Mouse (Mus musculus) embryo, embryonic 11 days (tissue): ENCODE results near the gene Lamb3.

Source experiments
- DNase-seq: peaks from one replicate; pipeline ENCODE4 v3.0.0-alpha.2; 2015

Lamb3 gene

DNA sequence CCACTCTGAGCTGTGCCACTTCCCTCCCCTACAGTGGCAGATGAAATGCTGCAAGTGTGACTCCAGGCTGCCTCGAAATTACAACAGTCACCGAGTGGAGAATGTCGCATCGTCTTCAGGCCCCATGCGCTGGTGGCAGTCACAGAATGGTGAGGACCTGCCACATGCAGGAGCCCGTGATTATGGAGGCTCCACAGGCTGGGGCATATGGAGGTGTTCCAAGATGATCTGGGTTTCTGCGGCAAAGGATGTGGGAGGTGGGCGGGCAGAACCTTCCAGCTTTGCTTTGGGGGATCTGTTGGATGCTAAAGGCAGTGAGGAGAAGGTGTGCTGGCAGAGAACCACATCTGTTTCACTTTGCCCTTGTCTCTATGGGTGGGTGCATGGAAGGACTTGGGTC lies 112.9 kb downstream of the Lamb3 start:
- no peak for DNase-seq

DNA sequence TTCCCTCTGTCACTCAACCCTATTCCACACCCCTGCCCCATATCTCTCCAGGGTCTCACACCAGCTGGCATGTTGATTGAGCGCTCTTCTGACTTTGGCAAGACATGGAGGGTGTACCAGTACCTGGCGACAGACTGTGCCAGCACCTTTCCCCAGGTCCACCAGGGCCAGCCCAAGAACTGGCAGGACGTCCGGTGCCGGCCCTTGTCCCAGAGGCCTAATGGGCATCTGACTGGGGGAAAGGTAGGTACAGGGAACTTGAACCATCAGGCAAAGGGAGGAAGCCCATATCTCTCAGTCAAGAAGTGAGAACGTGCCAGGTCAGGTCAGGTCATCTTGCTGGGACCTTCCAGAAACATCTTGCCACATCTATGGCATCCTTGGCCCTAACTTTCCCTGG lies 116.2 kb downstream of the Lamb3 start:
- DNase-seq: no peak

DNA sequence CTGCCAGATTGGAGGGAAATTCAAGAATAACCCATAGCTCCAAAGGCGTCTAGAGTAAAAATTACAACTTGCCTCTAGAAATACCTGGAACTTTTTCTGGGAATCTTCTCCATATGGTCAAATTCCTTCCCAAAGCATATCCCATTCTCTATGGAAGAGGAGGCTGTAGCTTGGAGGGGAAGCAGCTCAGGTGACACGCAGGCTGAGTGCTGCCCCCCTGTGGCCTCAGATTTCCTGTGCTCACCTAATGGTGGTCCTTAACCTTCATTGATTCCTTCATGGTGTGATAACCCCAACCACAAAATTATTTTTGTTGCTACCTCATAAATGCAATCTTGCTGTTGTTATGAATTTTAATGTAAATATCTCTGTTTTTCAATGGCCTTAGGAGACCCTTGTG lies 116.7 kb downstream of the Lamb3 start:
- peak; percentile 62 for DNase-seq

GRCm38 (mm10) chr1:193325891-193326290 lies 118.4 kb downstream of the Lamb3 start:
- no peak for DNase-seq

DNA sequence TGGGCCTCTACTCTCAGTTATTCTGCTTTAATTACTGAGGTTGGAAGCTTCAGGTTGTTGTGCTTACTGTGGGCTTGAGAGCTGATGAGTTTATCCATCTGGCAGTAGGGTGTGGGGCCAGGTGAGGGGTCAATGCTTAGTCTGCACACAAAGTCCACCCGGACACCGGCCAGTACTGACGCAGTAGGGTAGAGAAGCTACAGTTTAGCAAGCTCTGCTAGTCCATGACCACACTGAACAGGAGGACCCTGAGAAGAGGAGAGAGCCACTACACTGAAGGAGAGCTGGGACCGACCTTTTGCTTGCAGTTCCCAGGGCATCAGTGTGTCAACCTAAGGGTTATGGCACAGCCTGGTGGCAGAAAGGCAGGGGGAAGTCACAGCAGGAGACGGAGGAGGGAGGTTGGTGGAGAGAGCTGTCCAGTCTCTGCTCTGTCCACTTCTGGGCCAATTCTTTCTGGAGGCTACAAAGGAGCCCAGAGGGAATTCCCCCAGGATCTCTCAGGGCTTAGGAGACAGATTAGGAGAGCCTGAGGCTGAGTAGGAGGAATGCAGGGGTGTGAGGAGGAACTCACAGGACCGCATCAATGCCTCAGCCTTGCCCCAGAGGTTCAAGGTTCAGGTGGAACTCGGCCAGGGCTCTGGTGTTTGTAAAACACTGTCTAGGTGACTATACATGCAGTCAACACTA lies 119.1 kb downstream of the Lamb3 start:
- no peak for DNase-seq

DNA sequence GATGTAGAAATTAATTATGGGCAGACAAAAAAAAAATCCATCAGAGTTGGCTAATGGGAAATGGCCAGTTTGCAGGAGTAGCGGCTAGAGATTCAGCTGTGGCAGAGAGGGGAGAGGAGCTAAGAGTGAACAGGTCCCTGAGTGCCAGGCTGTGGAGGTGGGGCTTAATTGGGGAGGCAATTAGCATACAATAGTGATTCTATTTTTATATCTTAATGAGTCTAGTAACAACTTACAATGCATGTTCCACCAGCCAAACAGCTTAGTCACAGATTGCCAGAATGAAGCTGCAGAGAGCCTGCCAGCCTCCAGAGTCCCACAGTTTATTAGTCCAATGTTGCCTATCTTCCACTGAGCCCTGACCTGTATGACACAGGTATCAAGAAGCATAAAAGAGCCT lies 119.7 kb downstream of the Lamb3 start:
- no peak for DNase-seq

DNA sequence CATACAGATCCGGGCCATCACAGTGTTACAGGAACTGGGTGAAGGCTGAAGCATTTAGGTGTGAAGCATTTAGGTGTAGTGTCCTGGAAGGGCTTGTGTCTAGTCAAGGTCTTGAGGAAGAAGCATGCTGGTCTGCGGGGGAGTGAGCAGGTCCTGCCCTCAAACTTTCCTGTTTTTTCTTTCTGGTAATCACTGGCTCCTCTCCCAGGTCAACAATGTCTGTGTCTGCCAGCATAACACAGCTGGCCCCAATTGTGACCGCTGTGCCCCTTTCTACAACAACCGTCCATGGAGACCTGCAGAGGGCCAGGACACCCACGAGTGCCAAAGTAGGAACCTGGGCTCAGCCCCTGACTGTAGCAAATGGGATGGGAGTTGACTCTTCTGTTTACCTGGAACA lies 120.2 kb downstream of the Lamb3 start:
- DNase-seq: no peak

DNA sequence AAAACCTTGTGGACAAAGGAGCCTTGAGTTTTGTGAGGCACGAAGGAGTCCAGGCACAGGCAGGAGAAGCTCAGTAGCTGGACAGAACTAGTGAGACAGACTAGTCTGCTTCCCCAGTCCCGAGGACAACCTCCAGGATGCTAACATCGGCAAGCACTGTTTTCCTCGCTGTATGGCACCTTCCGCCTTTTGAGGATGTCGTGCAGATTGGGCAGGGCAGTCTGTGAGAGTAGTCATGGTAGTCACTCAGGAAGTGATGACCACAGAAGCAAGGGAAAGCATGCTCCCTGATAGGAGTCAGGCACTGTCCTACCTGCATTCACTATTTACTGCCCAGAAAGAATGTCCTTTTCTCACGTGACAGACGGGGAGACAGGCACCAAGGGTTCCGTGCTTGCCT lies 122.1 kb downstream of the Lamb3 start:
- DNase-seq: no peak

DNA sequence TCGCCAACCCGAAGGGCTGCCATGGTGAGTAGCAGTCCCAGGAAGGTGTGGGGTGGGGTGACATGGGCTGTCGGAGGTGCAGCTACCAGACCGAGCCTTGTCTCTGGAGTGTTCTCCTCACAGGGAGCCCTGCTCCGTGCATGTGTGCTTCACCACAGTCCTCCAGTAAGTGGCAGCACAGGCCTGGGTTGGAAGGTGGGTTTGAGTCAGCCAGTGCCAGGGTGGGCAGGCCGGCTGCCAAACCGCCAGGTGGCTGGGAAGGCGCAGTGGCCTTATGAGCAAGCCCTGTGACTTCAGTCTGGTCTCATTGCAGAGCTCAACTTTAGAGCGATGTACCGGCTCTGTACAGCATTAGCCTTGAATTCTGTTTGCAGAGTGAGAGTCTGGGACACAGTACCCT lies 122.7 kb downstream of the Lamb3 start:
- DNase-seq: peak; percentile 73

GRCm38 (mm10) chr1:193330626-193331025 lies 123.1 kb downstream of the Lamb3 start:
- no peak for DNase-seq

DNA sequence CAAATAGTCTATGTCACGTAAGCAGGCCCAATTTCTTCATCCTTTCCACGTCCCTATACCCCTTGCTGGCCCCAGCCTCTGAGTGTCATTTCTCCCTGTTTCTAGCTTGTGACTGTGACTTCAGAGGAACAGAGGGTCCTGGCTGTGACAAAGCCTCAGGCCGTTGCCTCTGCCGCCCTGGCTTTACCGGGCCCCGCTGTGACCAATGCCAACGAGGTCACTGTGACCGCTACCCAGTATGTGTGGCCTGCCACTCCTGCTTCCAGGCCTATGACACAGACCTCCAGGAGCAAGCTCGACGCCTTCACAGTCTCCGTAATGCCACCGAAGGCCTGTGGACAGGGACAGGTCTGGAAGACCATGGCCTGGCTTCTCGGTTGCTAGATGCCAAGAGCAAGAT lies 124.5 kb downstream of the Lamb3 start:
- no peak for DNase-seq

DNA sequence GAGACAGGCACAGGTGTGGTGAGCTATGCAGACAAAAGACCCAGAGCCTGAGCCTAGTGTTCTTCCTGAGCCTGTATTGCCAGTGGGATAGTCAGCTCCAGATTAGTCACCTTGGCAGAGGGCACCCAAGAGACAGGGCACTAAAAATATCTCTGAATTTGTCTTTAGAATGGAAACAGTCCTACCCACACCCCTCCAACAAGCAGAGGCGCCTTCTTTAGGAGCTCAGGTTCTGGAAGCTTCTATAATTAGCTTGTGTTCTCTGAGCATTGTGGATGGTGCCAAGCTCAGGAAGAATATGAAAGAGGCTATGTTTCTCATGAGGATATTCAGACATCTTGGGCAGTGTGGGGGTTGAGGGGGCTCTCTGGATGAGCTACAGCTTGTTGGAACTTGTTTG lies 125.2 kb downstream of the Lamb3 start:
- no peak for DNase-seq

DNA sequence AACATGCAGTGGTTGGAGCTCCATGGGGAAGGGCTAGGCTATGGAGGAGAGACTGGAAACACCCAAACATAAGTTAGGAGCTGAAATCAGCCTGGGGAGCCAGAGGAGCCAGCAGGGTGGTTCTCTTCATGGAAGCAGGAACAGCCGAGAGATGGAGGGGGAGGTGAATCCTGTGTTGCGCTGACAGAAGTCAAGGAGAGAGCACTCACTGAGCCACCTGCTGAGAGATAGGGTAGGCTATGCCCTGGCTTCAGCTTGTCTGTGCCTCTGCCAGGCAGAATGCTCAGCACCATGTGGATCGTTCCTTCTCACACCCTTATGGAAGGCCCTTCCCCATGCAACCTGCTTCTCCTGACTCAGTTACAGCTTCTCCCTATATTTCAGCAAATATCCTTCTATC lies 126.3 kb downstream of the Lamb3 start:
- no peak for DNase-seq

GRCm38 (mm10) chr1:193334546-193334945 lies 127.0 kb downstream of the Lamb3 start:
- no peak for DNase-seq

- DNase-seq: no peak
These were observed 128.9 kb downstream of the Lamb3 start for GRCm38 (mm10) chr1:193336122-193337017.

DNA sequence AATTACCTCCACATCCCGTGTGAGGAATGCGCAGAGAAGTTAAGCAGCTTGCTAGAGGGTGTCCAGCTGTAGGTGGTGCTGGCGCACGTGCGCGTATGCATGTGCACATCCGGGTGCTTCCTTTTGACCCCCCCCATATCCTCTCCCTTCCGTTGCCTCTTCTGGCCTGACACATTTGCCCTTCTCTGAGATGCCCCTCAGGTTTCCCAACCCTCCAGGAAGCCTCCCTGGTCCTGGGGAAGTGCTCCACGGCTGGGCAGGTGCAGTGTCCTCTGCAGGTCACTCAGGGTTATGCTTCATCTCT lies 129.5 kb downstream of the Lamb3 start:
- DNase-seq: no peak

GRCm38 (mm10) chr1:193337787-193338310 lies 130.3 kb downstream of the Lamb3 start:
- DNase-seq: no peak

DNA sequence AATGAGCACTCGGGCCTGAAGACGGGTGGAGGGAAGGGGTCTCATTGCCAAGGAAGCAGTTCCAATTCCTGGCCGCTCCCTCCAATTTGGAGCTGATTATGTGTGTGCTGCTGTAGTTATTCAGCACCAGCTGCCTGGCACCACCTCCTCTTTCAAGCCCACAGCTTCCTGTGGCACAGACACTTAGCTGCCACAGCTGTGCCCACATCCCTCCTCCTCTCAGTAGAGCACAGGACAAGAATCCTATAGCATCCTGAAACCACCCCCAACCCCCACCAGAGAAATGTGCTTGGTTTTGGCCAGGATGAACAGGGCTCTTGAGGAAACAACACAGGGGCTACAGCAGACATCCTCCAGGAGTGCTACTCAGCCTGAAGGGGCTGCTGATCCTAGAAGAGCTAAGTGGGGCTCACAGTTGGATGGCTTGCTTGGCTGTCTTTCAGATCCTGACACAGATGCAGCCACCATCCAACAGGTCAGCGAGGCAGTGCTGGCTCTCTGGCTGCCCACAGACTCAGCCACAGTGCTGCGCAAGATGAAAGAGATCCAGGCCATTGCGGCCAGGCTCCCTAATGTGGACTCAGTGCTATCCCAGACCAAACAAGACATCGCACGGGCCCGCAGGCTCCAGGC lies 131.0 kb downstream of the Lamb3 start:
- no peak for DNase-seq

- no peak for DNase-seq
These were observed 134.9 kb downstream of the Lamb3 start for GRCm38 (mm10) chr1:193342198-193342946.

DNA sequence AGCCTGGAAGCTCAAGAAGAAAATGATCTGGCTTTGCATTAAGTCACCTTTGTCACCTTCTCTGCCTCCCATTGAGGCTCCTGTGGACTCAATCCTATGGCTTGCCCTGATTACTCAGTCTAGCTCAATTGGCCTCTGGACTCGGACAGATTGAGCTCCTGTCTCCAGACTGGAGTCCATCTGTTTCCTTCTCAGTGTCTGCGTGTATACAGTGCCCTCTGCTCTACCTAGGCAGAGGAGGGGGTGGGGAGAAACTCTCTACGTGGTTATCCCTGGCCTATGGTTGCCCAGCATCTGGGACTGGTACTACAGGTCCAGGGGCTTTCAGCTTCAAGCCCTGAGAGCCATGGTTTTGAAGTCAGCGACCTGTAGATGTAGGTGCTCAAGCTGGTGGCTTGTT lies 136.4 kb downstream of the Lamb3 start:
- no peak for DNase-seq

DNA sequence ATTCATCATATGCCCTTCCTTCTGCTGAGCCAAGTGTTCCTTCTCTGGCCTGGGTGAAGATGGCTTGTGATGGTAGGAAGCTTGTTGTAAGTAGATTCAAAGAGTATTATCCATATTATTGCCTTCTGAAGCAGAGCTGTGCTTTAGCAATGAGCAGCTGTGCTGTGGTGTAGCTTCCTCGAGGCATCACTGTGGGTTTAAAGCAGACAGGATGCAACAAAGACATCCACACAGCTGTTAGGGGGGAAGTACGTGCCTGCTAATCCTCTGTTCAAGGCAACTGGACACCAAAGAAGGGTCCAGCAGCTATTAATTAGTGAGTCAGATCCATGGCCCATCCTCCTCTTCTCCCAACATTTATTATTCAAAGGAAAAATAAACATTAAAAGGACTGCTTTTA lies 137.5 kb downstream of the Lamb3 start:
- DNase-seq: no peak

- DNase-seq: no peak
These were observed 139.4 kb downstream of the Lamb3 start for GRCm38 (mm10) chr1:193346908-193347307.
